Comparison of ENCODE assay signal across 8 mouse cellular contexts in the genomic region with DNA sequence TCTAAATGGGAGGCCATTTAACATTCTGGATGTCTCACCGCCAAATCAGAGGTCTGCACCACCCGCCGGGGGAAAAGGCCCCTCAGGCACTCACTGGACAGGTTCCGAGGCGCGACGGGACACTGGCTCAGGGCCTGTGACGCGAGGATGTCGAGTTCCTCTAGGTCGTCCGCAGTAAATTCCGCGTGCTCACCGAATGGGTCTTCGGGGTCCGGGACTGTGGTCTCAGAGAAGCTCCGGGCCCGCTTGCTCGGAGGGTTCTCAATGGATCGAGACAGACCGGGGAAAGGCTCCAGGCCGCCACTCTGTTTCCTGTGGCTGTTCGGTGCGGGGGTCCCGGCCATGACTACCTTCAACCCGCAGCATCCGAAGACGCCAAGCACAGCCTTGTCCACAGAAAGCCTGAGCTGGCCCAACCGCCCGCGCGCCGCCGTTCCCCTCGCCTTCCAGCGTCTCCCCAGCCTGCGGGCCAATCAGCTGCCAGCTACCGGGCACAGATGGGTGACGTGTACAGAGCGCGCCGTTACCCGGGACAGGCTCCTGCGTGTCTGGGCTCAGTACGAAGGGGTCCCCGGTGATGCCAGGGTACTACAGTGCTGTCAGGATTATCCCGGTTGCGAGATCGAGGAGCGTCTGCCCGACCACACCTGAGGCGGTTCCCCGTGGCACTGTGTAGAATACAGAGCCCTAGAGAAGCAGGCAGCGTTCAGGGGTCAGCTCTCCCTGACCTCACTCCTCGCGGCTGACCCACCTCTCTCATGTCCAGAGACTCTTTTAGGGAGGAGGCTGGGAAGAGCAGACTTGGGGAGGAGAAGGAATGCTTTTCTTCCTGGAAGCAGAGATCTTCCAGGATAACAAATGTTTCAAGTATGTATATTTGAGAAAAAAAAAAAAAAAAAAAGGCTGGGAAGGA. TPM values are rescaled to one million over a fixed set of nuclear protein-coding genes. Genes with fewer than 3 reads are reported as not detected.
DNase-seq lines count a peak whose midpoint lies in the region; ATAC-seq and TF ChIP-seq lines count a peak whose summit lies in the region.

Gene Atrip (minus strand): TSS at position 464 of the 913 bp plus-strand sequence.

- WGBS in intestine, postnatal 0 days: under 1% methylated on average over 57 of the region's 57 CpGs
- WGBS in midbrain, embryonic 10.5 days: under 1% methylated on average over 57 of the region's 57 CpGs

- peak within 1 kb of the TSS; percentile 85 for H3K4me2 ChIP-seq in intestine, postnatal 0 days (replicated peaks; ENCODE audit: low read depth)

- H3K27me3 ChIP-seq in intestine, postnatal 0 days (replicated peaks; ENCODE audit: control insufficient read depth, insufficient read depth, low read length): no peaks in the 10 kb centered on the region
- no peaks in the 10 kb centered on the region for H3K27me3 ChIP-seq in midbrain, embryonic 10.5 days (ENCODE audit: low read depth, poor library complexity, severe bottlenecking)

- peak; percentile 96 for ATAC-seq in intestine, postnatal 0 days

- no peaks in the 10 kb centered on the region for H3K9me3 ChIP-seq in intestine, postnatal 0 days (ENCODE audit: control insufficient read depth)
- no peaks in the 10 kb centered on the region for H3K9me3 ChIP-seq in midbrain, embryonic 10.5 days (replicated peaks)

- peak within 1 kb of the TSS; percentile 41; the same call in 1 of the 2 replicates for H3K27ac ChIP-seq in intestine, postnatal 0 days (ENCODE audit: low read depth, low read length)
- H3K27ac ChIP-seq in midbrain, embryonic 10.5 days (replicated peaks): peak within 1 kb of the TSS; percentile 90

- no peak for TF ChIP-seq CTCF in intestine, postnatal 0 days (IDR thresholded peaks at IDR 0.05; ENCODE audit: low read depth)

- peaks cover 10% of the 10 kb centered on the region; the same call in 1 of the 2 replicates for H3K4me1 ChIP-seq in intestine, postnatal 0 days (replicated peaks; ENCODE audit: control insufficient read depth, insufficient read depth, low read length)
- H3K4me1 ChIP-seq in midbrain, embryonic 10.5 days: peaks cover 26% of the 10 kb centered on the region

- peak within 1 kb of the TSS; percentile 91 for H3K9ac ChIP-seq in intestine, postnatal 0 days (ENCODE audit: low read depth, low read length)

- intact Hi-C loops in left cerebral cortex, postnatal 36 days (cut with DNase I): no loop called here

- H3K36me3 ChIP-seq in intestine, postnatal 0 days (ENCODE audit: control insufficient read depth, insufficient read depth): peaks cover 6% of the 10 kb centered on the region
- peaks cover 43% of the 10 kb centered on the region for H3K36me3 ChIP-seq in midbrain, embryonic 10.5 days

- peak within 1 kb of the TSS; percentile 85 for H3K4me3 ChIP-seq in intestine, postnatal 0 days (ENCODE audit: low read depth, low read length)
- peak within 1 kb of the TSS; percentile 78 for H3K4me3 ChIP-seq in midbrain, embryonic 10.5 days

- peak; percentile 96 for DNase-seq in adrenal gland, postnatal 10 days
- peak; percentile 91 for DNase-seq in embryo, embryonic 9.5 days (ENCODE audit: extremely low spot score)
- DNase-seq in gonadal fat pad, adult 2 months (ENCODE audit: low read depth): no peak
- DNase-seq in left cerebral cortex, postnatal 36 days (ENCODE audit: low spot score in 2 of 2): peak; percentile 96
- DNase-seq in midbrain, embryonic 10.5 days (ENCODE audit: low spot score): peak; percentile 92
- peak; percentile 93 for DNase-seq in right cerebral cortex, postnatal 36 days (ENCODE audit: low spot score in 2 of 2)
- DNase-seq in urinary bladder, postnatal 4 days (ENCODE audit: low spot score in 2 of 2): peak; percentile 86 to 92

RNA-seq across cellular contexts. Expression of gene Atrip, which starts in this region (rescaled TPM):
- 10 to 100 TPM; 13.8 to 14.2 TPM for total RNA-seq in adrenal gland, postnatal 10 days (2021)
- polyA plus RNA-seq in gonadal fat pad, adult 2 months (2012; rRNA removed): 21.9 and 24.2 TPM in 2 replicates
- 7.5 and 8.9 TPM in 2 replicates for polyA plus RNA-seq in intestine, postnatal 0 days (2015; fragmentation: Nextera tagmentation; extraction: Ambion mirVana)
- total RNA-seq in left cerebral cortex, postnatal 36 days (2021): 10 to 100 TPM; 26.6 to 34.1 TPM
- polyA plus RNA-seq in midbrain, embryonic 10.5 days (2016; fragmentation: Nextera tagmentation; extraction: Ambion mirVana): 32.1 and 33.4 TPM in 2 replicates
